Mouse (Mus musculus) adrenal gland, postnatal 25 days (tissue): Measurements from ENCODE around the gene Csnk1g2. TPM values are rescaled to one million over a fixed set of nuclear protein-coding genes. Genes with fewer than 3 reads are reported as not detected.
A peak's percentile ranks its signal among the peaks of the same experiment; 100 is the strongest.

ENCODE experiments used
- DNase-seq: peaks from one replicate; pipeline ENCODE4 v3.0.0; 2021; ENCODE audit warnings: mixed read lengths
- total RNA-seq: library from RNA; stranded (reverse); gene quantifications from 2 replicates; pipeline ENCODE4 v1.2.3, GENCODE M21; 2021

Csnk1g2 gene
- total RNA-seq, 1 experiment from 2014 or later: 157 TPM

- DNase-seq: no peak
Observed at GRCm38 (mm10) chr10:80665459-80665858, 42.8 kb downstream of the Csnk1g2 start.

GRCm38 (mm10) chr10:80665981-80666733, 43.5 kb downstream of the Csnk1g2 start:
- DNase-seq: no peak

GRCm38 (mm10) chr10:80666837-80667412, 44.3 kb downstream of the Csnk1g2 start:
- DNase-seq: no peak

- no peak for DNase-seq
Observed at GRCm38 (mm10) chr10:80668614-80669013, 46.0 kb downstream of the Csnk1g2 start.

GRCm38 (mm10) chr10:80669018-80669417, 46.4 kb downstream of the Csnk1g2 start:
- no peak for DNase-seq

- DNase-seq: peak; percentile 69
Observed at GRCm38 (mm10) chr10:80669737-80670485, 47.3 kb downstream of the Csnk1g2 start.

GRCm38 (mm10) chr10:80670531-80670930, 47.9 kb downstream of the Csnk1g2 start:
- DNase-seq: no peak

GRCm38 (mm10) chr10:80671251-80671650, 48.6 kb downstream of the Csnk1g2 start:
- no peak for DNase-seq

- DNase-seq: no peak
Observed at GRCm38 (mm10) chr10:80671936-80672690, 49.5 kb downstream of the Csnk1g2 start.

GRCm38 (mm10) chr10:80673690-80674089, 51.1 kb downstream of the Csnk1g2 start:
- DNase-seq: no peak

GRCm38 (mm10) chr10:80674161-80674711, 51.6 kb downstream of the Csnk1g2 start:
- peak; percentile 54 for DNase-seq

GRCm38 (mm10) chr10:80674851-80675404, 52.3 kb downstream of the Csnk1g2 start:
- DNase-seq: no peak

GRCm38 (mm10) chr10:80675405-80676197, 53.0 kb downstream of the Csnk1g2 start:
- no peak for DNase-seq

GRCm38 (mm10) chr10:80676198-80676928, 53.7 kb downstream of the Csnk1g2 start:
- peak; percentile 100 for DNase-seq

GRCm38 (mm10) chr10:80677128-80677875, 54.7 kb downstream of the Csnk1g2 start:
- no peak for DNase-seq

GRCm38 (mm10) chr10:80677942-80678436, 55.4 kb downstream of the Csnk1g2 start, which contains the start of gene Mknk2:
Gene Mknk2 (minus strand): TSS chr10:80678112.
- peak; percentile 96 for DNase-seq

GRCm38 (mm10) chr10:80678601-80679377, 56.2 kb downstream of the Csnk1g2 start:
- DNase-seq: peak; percentile 39

GRCm38 (mm10) chr10:80679556-80680259, 57.1 kb downstream of the Csnk1g2 start:
- DNase-seq: peak; percentile 44
